Mouse (Mus musculus) cerebellum, postnatal 10 days (tissue): ENCODE data around the gene Pnpla8.

Source experiments
- DNase-seq, 2 experiments: peaks; one replicate each; pipeline ENCODE4 v3.0.0; 2021; ENCODE audit warnings: mixed read lengths in 2 of 2

The Pnpla8 gene

DNA sequence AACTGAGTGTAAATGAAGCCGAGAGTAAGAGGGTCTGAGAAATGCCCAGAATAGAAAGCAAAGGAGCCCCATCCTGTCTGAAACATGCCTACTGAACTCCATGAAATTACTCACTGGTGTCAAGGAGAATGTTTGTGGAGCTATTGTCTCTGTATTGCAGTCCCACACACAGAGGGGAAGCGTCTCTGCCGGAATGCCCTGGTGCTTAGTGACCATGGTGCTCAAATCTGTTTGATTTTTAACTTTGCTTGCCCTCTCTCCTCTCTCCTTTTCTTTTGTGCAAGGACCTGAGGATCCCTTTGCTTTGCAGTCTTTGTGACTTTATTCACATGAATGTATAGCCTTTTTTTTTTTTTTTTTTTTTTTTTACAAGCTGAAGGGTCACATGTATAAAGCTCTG is 136.3 kb downstream of the Pnpla8 start:
- no peak for DNase-seq

DNA sequence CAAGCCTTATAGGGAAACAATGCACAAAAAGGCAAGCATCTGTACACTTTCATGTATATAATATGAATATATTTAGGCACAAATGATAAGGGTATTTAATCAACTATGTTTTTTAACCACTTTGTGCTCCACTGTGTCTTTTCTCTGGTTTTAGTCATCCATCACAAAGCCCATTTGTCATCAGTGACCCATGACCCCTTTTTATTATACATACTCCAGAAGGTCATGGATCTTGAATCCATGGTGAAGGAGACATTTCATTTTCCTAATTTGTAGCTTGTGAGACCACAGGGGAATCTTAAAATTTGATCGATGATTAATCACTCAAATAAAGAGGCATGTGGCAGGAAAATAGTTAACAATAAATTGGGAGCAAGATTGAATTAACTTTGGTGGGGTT is 136.7 kb downstream of the Pnpla8 start:
- DNase-seq = no peak

DNA sequence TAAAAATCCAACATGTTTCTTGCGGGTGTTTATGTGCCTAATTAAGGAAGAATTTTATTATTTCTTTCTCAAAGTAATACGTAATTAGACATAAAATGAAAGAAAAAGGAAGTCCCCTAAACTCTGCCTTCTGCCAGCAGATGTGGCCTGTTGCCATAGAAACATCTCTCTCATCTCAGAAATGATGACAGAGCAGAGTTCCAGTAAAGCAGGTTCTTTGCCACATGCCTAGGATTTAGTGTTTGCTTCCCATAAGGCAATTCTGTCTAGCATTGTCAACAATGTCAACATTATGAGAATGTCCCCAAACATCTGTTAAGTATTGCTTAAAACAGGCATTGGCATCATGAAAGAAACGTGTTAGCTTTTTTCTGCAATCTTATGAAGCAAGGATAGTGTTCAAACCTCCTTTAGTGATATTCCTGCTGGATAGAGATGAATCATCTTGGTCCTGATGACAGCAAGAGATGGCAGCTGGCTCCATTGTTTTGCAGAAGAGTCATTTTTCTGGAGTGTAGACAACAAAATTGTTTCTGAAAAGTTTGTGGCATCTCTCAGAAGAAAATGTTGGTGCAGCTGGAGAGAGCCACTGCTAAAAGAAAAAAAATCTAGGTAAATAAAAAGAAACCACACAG is 150.0 kb downstream of the Pnpla8 start:
- no peak for DNase-seq
